Mouse (Mus musculus): ENCODE results near the gene Ahrr.
A peak's percentile ranks its signal among the peaks of the same experiment; 100 is the strongest.

Gene Ahrr

GRCm38 (mm10) chr13:74292167-74292566 lies at the start of gene Ahrr:
Ahrr (minus strand) TSS chr13:74292331.
- no peak for DNase-seq (ENCODE audit: low spot score)

DNA sequence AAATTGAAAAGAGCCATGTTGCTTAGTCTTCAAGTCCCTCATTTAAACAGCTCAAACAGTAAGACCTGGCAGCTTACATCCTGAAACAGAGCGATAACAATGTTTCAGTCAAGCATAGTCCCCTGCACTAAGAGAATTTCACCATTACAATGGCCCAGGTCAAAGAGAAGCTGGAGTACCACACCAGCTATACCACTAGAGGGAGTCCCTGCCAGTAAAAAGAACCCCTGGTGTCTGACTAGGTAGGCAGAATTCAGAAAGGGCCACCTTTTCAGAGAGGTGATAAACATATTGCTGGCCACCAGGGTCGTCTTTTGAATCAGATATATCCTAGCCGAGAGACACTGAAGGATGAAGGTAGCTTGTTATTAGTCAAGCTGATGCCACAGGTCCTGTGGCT lies 48.9 kb upstream of the Ahrr start:
- peak; percentile 65 for DNase-seq (ENCODE audit: low spot score)

GRCm38 (mm10) chr13:74329321-74329720 lies 37.2 kb upstream of the Ahrr start:
- DNase-seq (ENCODE audit: low spot score): no peak

DNA sequence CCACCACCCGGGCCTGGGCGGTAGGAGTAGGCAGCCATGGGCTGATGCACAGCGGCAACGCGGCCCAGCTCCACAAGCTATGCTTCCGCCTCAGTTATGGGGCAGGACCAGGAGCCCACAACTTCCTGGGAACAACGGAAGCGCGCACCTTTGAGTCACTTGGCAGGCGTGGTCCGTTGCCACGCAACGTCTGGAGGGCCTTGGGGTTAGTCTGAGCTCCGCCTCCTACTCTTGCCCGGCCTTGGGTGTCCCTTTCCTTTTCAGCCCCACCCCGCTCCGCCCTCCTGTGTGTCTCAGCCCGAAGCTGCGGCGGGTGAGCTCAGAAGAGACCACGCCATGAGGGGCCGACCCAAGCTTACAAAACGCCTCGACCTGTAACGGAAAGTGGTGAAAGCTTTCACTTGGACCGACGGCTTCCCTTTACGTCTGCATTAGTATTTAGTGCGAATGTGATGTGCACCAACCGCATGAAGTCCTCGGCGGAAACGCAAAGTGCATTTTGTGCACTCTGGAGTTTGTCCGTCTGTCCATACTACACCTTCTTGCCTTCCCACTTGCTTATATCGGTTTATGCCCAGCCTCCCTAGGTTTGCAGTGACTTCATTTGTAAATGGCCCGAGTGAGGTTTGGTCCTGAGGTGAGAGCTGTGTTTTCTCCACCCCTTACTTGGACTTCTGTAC lies 25.2 kb upstream of the Ahrr start, which contains the start of gene Pdcd6:
Gene Pdcd6, minus strand, starts transcription at position 411 of the 680 bp plus-strand sequence.
- DNase-seq (ENCODE audit: low spot score): peak; percentile 98

DNA sequence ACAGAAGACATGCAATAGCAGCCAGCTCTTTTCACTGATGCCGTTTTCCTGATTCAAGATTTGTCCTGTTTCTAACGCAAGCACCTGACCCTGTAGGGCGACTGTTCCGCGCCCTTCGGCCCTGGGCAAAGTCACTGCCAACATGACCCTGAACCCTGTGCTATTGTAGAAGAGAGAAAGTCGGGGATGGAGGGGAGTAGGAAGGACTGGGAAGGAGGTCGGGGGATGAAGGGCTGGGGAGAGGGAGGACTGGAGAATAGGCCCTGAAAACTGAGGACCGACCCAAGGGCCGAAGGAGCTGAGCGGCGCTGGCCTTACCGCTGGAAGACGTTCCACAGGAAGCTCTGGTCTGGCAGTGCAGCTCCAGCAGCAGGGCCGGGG lies 24.6 kb upstream of the Ahrr start:
- DNase-seq (ENCODE audit: low spot score): no peak

DNA sequence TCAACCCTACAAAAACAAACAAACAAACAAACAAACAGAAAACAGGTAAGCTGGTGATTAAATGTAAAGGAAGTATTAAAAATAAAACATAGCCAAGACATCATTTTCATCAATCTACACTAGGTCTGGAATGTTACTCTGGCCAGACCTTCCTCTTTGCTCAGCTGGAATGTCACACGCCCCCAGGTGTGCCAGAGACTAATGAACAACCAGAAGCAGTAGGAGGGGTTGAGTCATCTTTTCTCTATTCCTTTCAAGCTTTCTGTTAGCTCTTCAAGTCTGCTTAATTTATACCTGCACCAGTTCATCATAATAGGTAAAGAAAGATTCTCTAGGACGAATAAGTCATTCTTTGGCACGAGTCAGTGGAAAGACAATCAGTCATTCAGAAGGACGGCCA lies 24.3 kb upstream of the Ahrr start:
- DNase-seq (ENCODE audit: low spot score): no peak

DNA sequence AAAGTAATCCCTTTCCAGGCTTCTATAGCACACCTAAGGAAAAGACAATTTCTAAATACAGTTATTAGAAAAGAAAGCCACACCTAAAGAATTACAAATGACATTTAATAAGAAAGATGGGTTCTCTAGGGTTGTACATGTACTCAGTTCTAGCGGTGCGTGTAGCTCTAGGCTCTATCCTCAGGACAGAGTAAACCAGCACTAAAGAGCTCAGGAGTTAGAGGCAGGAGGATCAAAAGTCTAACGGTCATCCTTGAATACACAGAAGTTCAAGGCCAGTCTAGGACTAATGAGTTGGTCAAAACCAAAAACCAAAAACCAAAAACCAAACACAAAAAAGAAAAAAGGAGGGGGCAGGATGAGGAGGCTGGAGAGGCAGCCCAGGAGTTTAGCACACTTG lies 22.5 kb upstream of the Ahrr start:
- DNase-seq (ENCODE audit: low spot score): no peak

DNA sequence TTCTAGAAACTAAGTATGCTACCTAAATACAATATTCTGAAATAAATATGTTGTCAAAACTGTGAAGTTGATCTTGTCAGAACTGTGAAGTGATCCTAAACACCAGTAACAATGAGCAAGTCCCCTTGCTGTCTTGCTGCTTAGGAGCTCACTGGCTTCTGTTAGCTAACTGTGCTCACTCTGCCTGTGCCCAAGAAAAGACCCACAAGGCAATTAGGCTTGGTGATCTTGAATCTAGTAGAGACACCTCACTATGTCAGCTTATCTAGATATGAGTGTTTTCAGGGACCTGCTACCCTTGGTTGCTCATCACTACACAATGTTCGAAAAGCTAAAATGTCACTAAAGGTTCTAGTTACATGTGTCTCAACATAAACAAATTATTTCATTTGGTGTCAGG lies 13.6 kb upstream of the Ahrr start:
- DNase-seq (ENCODE audit: low spot score): no peak

- no peak for DNase-seq (ENCODE audit: low spot score)
Observed at GRCm38 (mm10) chr13:74305380-74305779, 13.2 kb upstream of the Ahrr start.

GRCm38 (mm10) chr13:74302050-74303037 lies 10.2 kb upstream of the Ahrr start:
- DNase-seq (ENCODE audit: low spot score): no peak

GRCm38 (mm10) chr13:74301607-74301984 lies 9.5 kb upstream of the Ahrr start:
- DNase-seq (ENCODE audit: low spot score): no peak

- peak; percentile 78 for DNase-seq (ENCODE audit: low spot score)
Observed at GRCm38 (mm10) chr13:74300925-74301606, 8.9 kb upstream of the Ahrr start.

DNA sequence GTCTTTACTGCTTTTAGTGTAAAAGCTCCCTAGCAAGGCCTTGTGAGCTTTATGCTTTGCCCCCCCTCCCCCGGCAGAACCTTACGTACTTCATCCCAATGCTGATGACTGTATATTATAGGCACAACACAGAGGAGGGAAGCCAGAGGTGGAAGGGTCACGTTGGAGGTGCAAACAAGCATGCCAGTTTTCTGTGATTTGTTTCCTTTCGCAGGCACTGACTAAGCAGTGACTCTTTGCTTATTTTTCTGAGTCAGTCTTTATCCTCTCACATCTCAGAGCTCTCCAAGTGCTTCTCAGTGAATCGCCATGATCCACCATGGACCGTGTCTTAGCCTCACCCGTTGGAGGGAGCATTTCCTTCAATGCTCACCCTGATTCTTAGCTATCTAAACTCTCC lies 4.2 kb upstream of the Ahrr start:
- DNase-seq (ENCODE audit: low spot score): no peak

DNA sequence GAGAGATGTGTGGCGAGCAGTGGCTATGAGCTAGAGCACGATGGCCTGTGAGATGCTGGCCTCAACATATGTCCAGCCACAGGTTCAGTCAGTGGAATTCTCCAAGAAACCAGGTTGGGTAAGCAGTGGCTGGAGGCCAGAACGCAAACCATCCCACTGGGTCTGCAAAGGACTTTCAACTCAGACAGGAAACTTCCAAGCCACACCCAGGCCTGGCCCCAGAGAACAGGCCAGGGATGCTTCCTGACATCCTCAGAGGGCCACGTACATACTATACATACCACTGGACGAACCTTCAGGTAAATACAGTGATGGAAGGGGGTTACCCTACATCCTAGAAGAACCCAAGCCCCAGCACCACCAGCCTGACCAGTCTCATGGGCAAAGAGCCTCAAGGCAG lies 2.5 kb downstream of the Ahrr start:
- no peak for DNase-seq (ENCODE audit: low spot score)

DNA sequence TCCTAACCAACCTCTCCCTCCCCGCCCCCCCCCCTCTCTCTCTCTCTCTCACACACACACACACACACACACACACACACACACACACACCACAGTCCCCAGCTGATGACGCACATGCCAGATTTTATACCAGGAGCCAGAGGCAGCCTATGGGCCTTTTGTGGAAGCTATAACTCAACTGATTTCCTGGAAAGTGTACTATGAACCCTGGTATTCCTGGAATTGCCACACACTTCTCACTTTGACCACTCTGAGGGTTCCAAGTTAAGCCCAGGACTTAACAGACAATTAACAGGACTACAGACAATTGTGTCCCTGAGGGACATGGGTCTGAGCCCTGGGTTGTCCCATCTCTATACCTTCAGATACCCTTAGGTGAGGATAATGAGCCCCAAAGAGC lies 9.8 kb downstream of the Ahrr start:
- DNase-seq (ENCODE audit: low spot score): no peak

DNA sequence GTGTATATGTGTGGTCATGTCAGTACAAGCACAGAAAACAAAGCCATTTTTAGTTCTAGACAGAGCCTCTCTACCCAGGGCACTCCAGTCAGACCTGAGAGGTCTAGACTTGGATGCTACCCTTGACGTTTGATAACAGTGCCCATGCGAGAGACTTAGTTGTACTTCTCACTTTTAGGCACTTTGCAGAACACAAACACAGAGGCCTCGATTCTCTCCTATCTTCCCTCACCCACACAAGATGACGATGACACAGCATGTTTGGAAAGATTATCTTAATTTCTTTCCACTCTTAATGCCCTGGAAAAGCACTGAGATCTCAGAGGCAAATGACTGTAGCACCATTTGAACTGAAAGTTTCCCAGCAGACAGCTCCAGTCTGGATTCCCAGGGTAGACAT lies 16.4 kb downstream of the Ahrr start:
- DNase-seq (ENCODE audit: low spot score): no peak

DNA sequence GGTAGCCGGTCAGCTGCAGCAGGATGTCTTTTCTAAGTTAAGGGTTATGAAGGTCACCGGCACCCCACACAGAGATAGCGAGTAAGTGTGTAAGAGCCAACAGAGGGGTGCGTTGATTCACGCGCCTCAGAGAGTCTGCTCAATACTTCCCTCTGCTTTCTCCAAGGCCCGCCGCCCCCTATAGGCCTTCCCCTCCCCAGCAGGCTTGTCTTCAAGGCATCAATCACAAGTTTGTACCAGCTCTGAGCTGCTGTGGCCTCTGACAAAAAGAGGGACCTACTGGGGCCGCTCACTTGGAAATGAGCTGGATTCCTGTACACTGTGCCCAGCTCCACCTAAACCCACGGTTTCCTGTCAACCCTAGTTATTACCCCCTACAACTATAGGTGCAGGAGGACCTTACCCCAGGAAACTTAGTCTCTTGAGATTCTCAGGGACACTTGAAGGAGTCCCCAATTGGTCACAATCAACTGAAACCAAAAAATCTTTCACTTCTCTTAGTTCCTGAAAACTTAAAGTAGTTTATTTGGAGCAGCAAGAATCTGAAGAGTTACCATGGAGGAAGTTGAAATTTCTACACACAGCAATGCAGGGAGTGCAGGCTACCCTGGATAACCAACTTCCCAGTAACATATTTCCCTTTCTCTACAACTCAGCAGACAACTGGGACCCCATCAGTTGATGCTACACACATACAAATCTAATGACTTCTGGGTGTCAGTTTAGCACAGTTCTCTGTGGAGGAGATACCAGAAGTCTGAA lies 31.7 kb downstream of the Ahrr start:
- no peak for DNase-seq (ENCODE audit: low spot score)

- no peak for DNase-seq (ENCODE audit: low spot score)
Observed at GRCm38 (mm10) chr13:74259460-74260230, 32.5 kb downstream of the Ahrr start.

- peak; percentile 29 for DNase-seq (ENCODE audit: low spot score)
Observed at GRCm38 (mm10) chr13:74246494-74246893, 45.6 kb downstream of the Ahrr start.

- DNase-seq (ENCODE audit: low spot score): no peak
Observed at GRCm38 (mm10) chr13:74245899-74246231, 46.3 kb downstream of the Ahrr start.

GRCm38 (mm10) chr13:74245214-74245898 lies 46.8 kb downstream of the Ahrr start:
- peak; percentile 74 for DNase-seq (ENCODE audit: low spot score)

All from adipocyte (in vitro differentiated cells).